Mouse (Mus musculus) heart, postnatal 10 days (tissue): ENCODE data around the gene Rasa3. TPM values are rescaled to one million over a fixed set of nuclear protein-coding genes. Genes with fewer than 3 reads are reported as not detected.
A peak's percentile ranks its signal among the peaks of the same experiment; 100 is the strongest.

Source experiments
- DNase-seq, 2 experiments: peaks; one replicate each; pipeline ENCODE4 v3.0.0; 2021
- intact Hi-C: fragments of 180-260 bp; cut with DNase I; formaldehyde crosslinking; loops from one replicate; pipeline ENCODE4 v1.15.1; 2025
- total RNA-seq, 2 experiments: library from RNA; stranded (reverse); gene quantifications; 2 replicates each; pipeline ENCODE4 v1.2.3; 2021

Rasa3 gene
- total RNA-seq, 2 experiments from 2014 or later: 22.3 to 25.1 TPM

DNA sequence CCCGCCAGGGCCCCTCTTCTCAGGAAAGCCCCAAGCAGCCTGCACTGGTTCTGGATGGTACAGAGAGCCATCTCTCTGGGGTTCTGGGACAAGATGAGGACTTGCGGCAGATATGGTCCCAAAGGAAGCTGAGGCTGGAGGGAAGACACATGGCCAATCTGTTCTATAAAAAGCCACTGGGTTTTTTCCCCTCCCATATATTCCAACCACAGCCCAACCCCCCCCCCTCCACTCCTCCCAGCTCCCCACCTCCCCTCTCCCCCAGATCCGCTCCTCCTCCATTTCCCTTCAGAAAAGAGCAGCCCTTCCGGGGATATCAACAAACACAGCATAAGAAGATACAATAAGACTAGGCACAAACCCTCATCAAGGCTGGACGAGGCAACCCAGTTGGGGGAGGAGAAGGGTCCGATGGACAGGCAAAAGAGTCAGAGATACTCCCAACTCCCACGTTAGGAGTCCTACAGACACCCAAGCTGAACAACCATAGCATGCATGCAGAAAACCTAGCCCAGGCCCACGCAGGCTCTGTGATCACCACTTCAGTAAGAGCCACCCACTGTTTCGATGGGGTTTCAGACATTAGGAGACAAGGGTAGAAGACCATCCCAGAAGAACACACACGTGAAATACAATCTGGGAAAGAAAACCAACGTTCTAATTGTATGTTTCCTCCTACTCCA, 22.9 kb downstream of the Rasa3 start:
- intact Hi-C loops: no loop called here
- no peak for DNase-seq

GRCm38 (mm10) chr8:13650541-13651191, 26.7 kb downstream of the Rasa3 start:
- intact Hi-C loops: no loop called here
- no peak for DNase-seq

DNA sequence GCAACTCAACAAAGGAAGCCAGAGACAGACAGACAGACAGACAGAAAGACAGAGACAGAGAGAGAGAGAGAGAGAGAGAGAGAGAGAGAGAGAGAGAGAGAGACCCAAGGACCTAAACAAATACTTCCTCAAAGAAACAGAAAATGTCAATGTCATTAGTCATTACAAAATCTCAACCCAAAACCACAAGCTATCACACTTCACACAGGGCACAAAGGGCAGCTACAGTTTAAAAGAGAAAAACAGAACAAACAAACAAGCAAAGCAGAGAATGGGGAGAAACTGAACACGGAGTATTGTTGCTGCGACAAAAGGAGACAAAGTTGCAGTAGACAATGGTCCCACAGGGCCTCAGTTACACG, 28.3 kb downstream of the Rasa3 start:
- intact Hi-C loops: no loop called here

DNA sequence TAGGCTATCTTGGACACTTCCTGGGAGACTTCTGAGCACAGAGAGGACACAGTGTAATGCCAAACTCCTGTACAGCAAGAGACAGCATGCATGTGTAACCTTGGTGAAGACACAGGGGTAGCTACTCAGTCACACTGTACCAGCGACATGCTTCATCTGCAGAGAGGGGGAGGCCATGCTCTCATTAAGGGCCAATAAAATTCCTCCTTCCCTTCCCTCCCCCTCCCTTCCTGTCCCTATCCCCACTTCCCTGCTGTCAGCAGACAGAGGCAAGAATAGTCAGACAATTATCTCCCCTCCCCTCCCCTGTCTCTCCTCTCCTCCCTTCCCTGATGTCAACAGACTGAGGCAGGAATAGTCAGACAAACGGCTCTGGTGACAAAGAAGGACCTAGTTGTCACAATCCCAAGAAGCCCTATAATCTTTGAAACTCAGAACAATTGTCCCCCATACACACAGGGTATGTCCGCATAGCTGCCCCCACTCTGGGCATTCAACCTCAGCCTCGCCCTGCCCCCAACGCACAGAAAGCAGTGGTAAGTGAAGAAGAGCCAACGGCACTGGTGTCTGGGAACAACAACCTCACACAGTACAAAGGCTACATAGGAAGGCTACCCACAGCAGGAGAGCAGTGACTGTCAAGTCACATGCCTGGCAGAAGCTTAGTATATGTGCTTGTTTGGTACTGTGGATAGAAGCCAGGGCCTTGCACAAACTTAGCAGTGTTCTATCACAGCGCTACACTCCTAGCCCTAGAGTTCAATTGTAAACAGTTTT, 28.8 kb downstream of the Rasa3 start:
- peak in 1 of 2 experiments; percentile 58 for DNase-seq
- intact Hi-C loops: no loop called here

More for the DNA sequence above, 28.3 kb downstream of the Rasa3 start:
- DNase-seq: no peak

DNA sequence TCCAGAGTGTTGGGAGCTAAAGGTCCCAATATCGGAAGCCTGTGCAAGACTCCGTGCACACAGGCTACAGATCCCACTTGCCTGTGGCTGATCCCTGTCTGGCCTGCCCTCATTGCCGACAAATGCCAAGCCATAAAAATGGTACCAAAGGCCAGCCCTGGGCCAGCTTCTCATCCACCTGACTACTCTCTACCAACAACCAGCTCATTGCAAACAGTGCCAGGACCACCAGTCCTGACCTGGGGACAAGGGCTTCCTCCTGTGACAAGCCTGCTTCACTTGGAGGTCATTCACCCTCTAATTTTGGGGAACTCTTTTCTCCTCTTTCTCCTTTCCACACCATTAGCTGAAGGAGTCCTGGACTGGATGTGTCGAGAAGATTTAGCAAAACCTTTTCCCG, 29.8 kb downstream of the Rasa3 start:
- no peak for DNase-seq
- intact Hi-C loops: no loop called here

DNA sequence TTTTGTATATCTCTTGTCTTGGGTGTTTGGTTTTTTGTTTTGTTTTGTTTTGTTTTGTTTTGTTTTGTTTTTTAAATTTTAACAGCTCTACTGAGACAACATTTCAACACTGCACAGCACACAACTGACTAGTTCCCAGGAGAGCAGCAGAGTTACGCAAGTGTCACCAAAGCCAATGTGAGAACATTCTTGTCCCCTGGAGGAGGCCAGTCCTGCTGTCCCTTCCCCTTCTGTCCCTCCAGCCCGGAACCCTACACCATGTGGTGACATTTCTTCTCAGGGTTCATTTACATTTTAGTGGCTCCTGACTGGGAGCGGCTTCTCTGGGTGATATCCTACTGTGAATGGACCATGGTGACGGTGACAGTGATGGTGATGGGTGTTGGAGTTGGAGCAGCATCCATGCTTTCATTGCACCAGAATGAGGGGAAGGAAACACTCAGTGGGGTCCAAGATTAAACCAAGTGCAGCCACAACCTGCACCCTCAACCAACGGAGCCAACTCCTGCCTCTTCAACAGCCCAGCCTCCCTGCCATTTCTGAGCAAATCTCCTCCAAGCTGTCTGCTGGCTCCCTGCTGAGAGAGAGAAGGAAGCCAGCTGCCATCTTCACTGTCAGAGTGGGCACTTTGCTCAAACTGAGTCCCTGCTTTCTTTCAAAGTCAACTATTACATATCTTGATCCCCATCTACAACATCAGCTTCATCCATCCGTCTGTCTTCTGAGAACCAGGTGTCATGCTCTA, 32.3 kb downstream of the Rasa3 start:
- intact Hi-C loops: no loop called here
- peak in 1 of 2 experiments; percentile 63 for DNase-seq

DNA sequence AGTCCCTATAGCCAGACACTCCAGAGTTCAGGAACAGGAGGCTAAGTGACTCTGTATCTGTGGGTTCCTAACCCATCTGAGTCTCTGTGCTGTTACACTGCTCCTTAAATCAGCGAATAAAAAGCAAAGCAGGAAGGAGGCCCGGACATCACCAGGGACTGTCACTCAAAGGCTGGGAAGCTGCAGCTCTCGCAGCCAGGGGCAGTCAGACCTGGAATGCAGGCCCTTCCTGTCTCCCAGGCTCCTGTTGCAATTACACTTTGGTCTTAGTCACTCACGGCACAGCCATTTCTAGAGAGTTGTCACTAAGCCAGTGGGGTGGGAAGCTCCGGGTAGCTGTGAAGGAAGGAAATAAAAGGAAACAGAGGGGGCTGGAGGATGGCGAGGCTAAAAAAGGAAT, 33.2 kb downstream of the Rasa3 start:
- intact Hi-C loops: no loop called here
- peak; percentile 63 to 70 for DNase-seq

DNA sequence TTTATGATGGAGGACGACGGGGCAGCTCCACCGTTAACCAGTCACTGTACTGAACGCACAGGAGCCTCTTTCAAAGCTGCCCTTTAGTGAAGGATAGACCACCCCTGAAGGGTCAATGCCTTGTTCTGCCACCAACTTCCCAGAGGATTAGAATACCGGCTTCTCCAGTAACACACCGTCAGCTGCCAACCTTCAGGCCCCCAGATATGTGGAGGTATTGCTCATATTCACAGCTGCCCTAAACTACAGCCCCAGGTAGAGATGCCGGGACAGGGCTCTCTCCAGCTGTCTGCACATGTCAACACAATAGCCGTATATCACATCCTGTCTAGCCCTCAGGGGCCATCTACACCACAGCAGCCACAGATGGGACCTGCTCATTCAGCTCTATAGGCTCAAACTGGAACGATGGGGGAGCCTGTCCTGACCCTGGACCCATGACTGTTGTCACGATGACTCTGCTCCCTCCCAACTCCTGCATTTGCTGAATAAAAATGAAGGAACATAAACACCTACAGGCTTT, 34.7 kb downstream of the Rasa3 start:
- DNase-seq: no peak
- intact Hi-C loops: no loop called here

- no peak for DNase-seq
- intact Hi-C loops: no loop called here
Observed at GRCm38 (mm10) chr8:13641206-13641605, 36.2 kb downstream of the Rasa3 start.

GRCm38 (mm10) chr8:13640452-13640883, 36.9 kb downstream of the Rasa3 start:
- no peak for DNase-seq
- intact Hi-C loops: no loop called here

DNA sequence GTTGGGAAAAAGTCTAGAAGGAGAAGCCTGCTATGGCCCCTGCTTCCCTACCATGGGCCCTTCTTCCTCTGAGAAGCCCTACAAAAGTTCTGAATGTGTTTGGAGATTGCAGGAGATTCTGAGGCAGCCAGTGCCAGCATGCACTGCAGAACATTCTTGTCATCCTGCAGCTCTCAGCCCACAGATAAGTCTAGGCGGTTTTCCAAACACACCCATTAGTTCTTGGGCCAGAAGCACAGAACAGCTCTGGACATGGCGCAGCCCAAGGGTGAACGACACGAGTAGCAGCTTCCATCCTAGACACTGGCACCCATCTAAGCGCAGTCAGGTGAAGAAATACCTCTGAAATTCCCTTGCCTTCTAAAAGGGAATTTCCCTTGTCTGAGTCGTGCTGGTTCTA, 44.3 kb downstream of the Rasa3 start:
- intact Hi-C loops: no loop called here
- DNase-seq: peak; percentile 58 to 60

DNA sequence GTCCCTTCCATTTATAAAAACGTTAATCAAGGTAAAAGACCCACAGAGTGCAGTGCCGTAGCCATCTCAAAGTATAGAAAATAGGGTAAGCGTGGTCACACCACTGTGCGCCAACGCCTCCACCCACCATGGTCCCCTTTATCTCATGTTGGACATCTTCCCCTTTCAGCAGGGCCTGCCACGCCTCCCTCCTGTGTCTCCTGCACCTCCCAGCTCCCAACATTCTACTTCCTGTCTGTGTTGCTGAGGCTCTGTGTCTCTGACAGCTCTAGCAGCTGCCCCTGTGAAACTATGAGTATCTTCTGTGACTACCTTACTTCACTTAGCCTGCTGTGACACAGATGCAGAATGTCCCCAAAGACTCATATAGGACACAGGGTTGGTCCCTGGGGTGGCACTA, 45.1 kb downstream of the Rasa3 start:
- intact Hi-C loops: no loop called here
- DNase-seq: no peak

DNA sequence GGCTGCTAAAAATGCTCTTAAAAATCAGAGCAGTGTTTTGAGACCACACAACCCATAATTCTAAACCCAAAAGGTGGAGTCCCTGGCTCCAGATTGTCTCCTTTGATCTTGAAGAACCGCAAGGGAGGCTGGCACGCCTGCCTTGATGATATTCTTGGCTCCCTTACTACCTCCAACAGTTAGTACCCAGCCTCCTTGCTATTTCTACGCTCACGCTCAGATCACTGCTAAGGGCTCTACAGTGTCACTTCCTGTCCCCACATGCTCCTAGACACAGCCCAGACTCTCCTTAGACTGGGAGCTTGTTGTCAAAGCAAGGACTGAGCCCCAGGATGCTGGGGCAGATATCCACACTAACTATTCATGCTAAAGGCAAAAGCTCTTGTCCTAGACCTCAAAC, 46.6 kb downstream of the Rasa3 start:
- no peak for DNase-seq
- intact Hi-C loops: no loop called here

GRCm38 (mm10) chr8:13630171-13630570, 47.2 kb downstream of the Rasa3 start:
- intact Hi-C loops: no loop called here
- no peak for DNase-seq

- intact Hi-C loops: no loop called here
- no peak for DNase-seq
Observed at GRCm38 (mm10) chr8:13629351-13630090, 47.9 kb downstream of the Rasa3 start.

DNA sequence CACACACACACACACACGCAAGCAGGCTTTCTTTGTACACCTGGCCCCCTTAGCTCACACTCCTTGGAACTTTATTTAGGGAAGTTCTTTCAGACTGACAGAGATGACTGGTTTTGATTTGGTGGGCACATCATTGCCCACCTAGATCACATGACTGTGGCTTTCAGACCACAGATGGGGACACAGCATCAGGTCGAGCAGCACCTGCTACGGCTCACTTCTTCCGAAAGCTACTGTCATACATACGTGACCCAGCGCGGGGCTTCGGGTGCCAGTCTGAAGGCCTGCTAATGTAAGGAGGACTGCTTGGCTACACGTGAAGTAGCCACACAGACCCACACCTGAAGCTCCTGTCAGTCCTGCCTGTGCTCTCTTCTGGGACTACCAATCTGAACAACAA, 49.3 kb downstream of the Rasa3 start:
- intact Hi-C loops: no loop called here
- DNase-seq: no peak

DNA sequence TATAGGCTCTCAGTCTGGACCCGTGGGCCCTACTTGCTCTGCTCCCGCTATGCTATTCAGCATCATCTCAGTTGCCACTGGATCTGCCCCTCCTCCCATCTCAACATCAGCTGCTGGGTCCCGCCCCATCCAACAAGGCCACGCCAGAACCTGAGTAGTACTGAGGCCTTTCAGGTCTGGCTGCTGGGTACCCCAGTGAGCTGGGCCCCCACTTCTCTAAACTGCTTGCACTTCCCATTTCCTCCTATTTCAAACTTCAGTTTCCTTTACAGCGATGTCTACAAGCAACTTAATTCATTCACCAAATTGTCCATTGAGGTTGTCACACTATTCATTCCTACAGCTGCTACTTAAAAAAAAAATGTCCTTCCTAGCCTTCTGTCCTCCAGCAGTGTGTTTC, 49.8 kb downstream of the Rasa3 start:
- no peak for DNase-seq
- intact Hi-C loops: no loop called here

GRCm38 (mm10) chr8:13626114-13626513, 51.3 kb downstream of the Rasa3 start:
- intact Hi-C loops: no loop called here
- DNase-seq: no peak

GRCm38 (mm10) chr8:13625281-13625970, 52.0 kb downstream of the Rasa3 start:
- DNase-seq: no peak
- intact Hi-C loops: no loop called here

DNA sequence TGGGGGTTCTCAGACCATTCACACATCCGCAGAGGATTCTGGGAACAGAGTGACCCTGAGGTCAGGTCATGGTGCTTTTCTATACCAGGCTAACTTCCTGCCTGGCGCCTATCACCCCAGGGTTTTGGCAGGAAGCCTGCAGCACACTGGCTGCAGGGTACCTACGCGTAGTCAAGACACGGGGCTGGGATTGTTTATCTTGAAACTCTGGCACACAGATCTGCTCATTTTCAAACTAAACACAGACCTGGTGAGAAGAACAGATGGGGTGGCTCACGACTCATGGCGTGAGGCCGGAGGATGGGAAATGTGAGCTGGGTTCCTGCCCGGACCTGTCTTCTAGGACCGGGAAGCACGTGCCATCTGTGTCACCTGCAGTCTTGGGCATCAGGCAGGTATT, 52.5 kb downstream of the Rasa3 start:
- peak; percentile 51 to 57 for DNase-seq
- intact Hi-C loops: no loop called here
